In the genomic region with DNA sequence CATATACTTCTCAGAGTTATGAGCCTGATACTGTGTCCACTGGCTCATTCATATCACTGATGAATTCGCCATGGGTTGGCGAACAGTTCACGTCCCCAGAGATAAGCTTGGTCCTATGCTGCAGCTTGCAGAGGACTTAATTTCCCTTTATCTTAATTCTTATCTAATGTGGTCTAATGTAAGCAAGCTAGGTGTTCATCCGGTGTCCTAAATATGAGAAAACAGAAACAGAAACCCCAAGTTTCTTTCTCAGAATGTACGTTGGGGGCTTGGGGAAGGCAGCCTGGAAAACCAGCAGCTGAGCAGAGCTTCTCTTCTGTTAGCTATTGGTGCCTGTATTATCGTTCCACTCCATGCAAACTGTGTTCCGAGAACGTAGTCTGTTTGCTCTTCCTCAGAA, we compare ENCODE assay signal across 24 mouse cellular contexts.
"Had no signal": no experiment of that assay in that cellular context is flagged by ENCODE, and none has a peak within 500 bp of the region (broad histone marks: within the 10 kb centered on the region; RNA-seq: fewer than 3 reads in every experiment).

No protein-coding gene starts in this region.

- H3K4me2 ChIP-seq: heart, embryonic 12.5 days; hindbrain, embryonic 13.5 days; hindbrain, embryonic 15.5 days; kidney, embryonic 15.5 days; limb, embryonic 12.5 days; liver, embryonic 11.5 days; liver, embryonic 13.5 days; liver, embryonic 15.5 days had no signal

- H3K27me3 ChIP-seq: heart, embryonic 12.5 days; hindbrain, embryonic 13.5 days; hindbrain, embryonic 15.5 days; kidney, embryonic 15.5 days; limb, embryonic 12.5 days; liver, embryonic 13.5 days; liver, embryonic 15.5 days had no signal

- H3K27ac ChIP-seq: gastrocnemius, adult 2 months; heart, embryonic 10.5 days; hindbrain, embryonic 13.5 days; hindbrain, embryonic 15.5 days; hindbrain, postnatal 0 days; kidney, embryonic 15.5 days; left cerebral cortex, adult 2 months; limb, embryonic 10.5 days; limb, embryonic 12.5 days; liver, embryonic 13.5 days; liver, embryonic 15.5 days had no signal

- H3K36me3 ChIP-seq: heart, embryonic 10.5 days; heart, embryonic 12.5 days; hindbrain, embryonic 13.5 days; hindbrain, embryonic 15.5 days; kidney, embryonic 15.5 days; limb, embryonic 10.5 days; limb, embryonic 12.5 days; liver, embryonic 13.5 days; liver, embryonic 15.5 days had no signal

- H3K9me3 ChIP-seq: heart, embryonic 10.5 days; heart, embryonic 12.5 days; hindbrain, embryonic 13.5 days; hindbrain, embryonic 15.5 days; kidney, embryonic 15.5 days; limb, embryonic 10.5 days; limb, embryonic 12.5 days; liver, embryonic 13.5 days; liver, embryonic 15.5 days had no signal

- H3K4me1 ChIP-seq: heart, embryonic 10.5 days; heart, embryonic 12.5 days; hindbrain, embryonic 13.5 days; hindbrain, embryonic 15.5 days; kidney, embryonic 15.5 days; limb, embryonic 10.5 days; limb, embryonic 12.5 days; liver, embryonic 13.5 days; liver, embryonic 15.5 days had no signal

- DNase-seq: gastrocnemius, adult 2 months; gastrocnemius, postnatal 10 days; gastrocnemius, postnatal 25 days; heart, adult 18-20 months; heart, postnatal 10 days; kidney, adult 11 months; kidney, adult 2 months; kidney, adult 9 months; kidney, postnatal 10 days; kidney, postnatal 36 days; layer of hippocampus, adult 9-11 months; liver; liver, embryonic 13.5 days had no signal

- H3K9ac ChIP-seq: heart, embryonic 12.5 days; hindbrain, embryonic 13.5 days; hindbrain, embryonic 15.5 days; kidney, embryonic 15.5 days; limb, embryonic 12.5 days; liver, embryonic 13.5 days; liver, embryonic 15.5 days had no signal

- H3K4me3 ChIP-seq: gastrocnemius, adult 2 months; heart, embryonic 10.5 days; heart, embryonic 12.5 days; hindbrain, embryonic 13.5 days; hindbrain, embryonic 15.5 days; kidney, embryonic 15.5 days; left cerebral cortex, adult 2 months; limb, embryonic 10.5 days; limb, embryonic 12.5 days; liver, embryonic 13.5 days; liver, embryonic 15.5 days had no signal

- ATAC-seq: hindbrain, postnatal 0 days had no signal
